In the genomic region with DNA sequence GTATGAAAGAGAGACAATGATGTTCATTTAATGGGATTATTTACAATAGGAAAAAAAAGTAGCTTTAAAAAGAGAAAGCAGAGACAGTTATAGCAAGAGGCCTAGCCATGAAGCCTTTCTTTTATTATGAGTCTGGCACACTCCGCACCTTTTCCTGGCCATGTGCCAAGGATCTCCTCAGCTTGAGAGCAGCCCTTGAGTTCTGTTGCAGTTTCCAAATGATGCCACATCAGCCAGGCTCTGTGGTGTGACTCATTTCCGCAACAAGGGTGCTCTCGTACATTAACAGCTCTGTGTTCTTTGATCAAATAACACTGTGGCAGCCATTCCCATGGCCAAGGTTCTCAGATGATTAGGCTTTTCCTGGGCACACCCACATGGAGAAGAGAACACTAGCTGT, we compare ENCODE assay signal across 8 mouse cellular contexts.
A peak's percentile ranks its signal among the peaks of the same experiment; 100 is the strongest.
DNase-seq lines count a peak whose midpoint lies in the region; ATAC-seq and TF ChIP-seq lines count a peak whose summit lies in the region.

No protein-coding gene starts in this region.

- H3K27me3 ChIP-seq in forebrain, embryonic 13.5 days = no peaks in the 10 kb centered on the region
- H3K27me3 ChIP-seq in forebrain, embryonic 10.5 days (ENCODE audit: poor library complexity, severe bottlenecking) = no peaks in the 10 kb centered on the region
- no peaks in the 10 kb centered on the region for H3K27me3 ChIP-seq in midbrain, embryonic 15.5 days (replicated peaks)
- no peaks in the 10 kb centered on the region for H3K27me3 ChIP-seq in midbrain, embryonic 13.5 days
- H3K27me3 ChIP-seq in heart, postnatal 0 days (ENCODE audit: control insufficient read depth, insufficient read depth, low read length) = no peaks in the 10 kb centered on the region
- no peaks in the 10 kb centered on the region for H3K27me3 ChIP-seq in hindbrain, embryonic 12.5 days

- no peak for DNase-seq in forebrain, embryonic 10.5 days (ENCODE audit: extremely low spot score, low spot score)
- peak; percentile 35 for DNase-seq in heart, postnatal 0 days (ENCODE audit: low spot score)
- DNase-seq in right cerebral cortex, adult 2 months (ENCODE audit: low spot score in 2 of 2) = peak; percentile 44 to 54
- DNase-seq in embryo, embryonic 10.5 days (ENCODE audit: low spot score) = no peak

- no peaks in the 10 kb centered on the region for H3K36me3 ChIP-seq in forebrain, embryonic 13.5 days (ENCODE audit: poor library complexity, severe bottlenecking)
- no peaks in the 10 kb centered on the region for H3K36me3 ChIP-seq in forebrain, embryonic 10.5 days (replicated peaks)
- no peaks in the 10 kb centered on the region for H3K36me3 ChIP-seq in midbrain, embryonic 15.5 days (replicated peaks)
- H3K36me3 ChIP-seq in midbrain, embryonic 13.5 days = no peaks in the 10 kb centered on the region
- no peaks in the 10 kb centered on the region for H3K36me3 ChIP-seq in heart, postnatal 0 days (replicated peaks; ENCODE audit: control insufficient read depth, insufficient read depth, low read length)
- no peaks in the 10 kb centered on the region for H3K36me3 ChIP-seq in hindbrain, embryonic 12.5 days

- no peaks in the 10 kb centered on the region for H3K9me3 ChIP-seq in forebrain, embryonic 13.5 days (replicated peaks)
- H3K9me3 ChIP-seq in forebrain, embryonic 10.5 days = no peaks in the 10 kb centered on the region
- H3K9me3 ChIP-seq in midbrain, embryonic 15.5 days = no peaks in the 10 kb centered on the region
- H3K9me3 ChIP-seq in midbrain, embryonic 13.5 days = no peaks in the 10 kb centered on the region
- H3K9me3 ChIP-seq in heart, postnatal 0 days (replicated peaks; ENCODE audit: control insufficient read depth, low read length) = no peaks in the 10 kb centered on the region
- H3K9me3 ChIP-seq in hindbrain, embryonic 12.5 days (replicated peaks) = no peaks in the 10 kb centered on the region

- ATAC-seq in forebrain, embryonic 13.5 days = peak; percentile 48; the same call in 1 of the 2 replicates
- 0 out of 2 replicates have a peak, but pooled peaks have one; percentile 17 for ATAC-seq in midbrain, embryonic 15.5 days (replicated peaks)
- ATAC-seq in midbrain, embryonic 13.5 days = no peak
- ATAC-seq in heart, postnatal 0 days (ENCODE audit: insufficient read depth, low read depth) = peak; percentile 49
- ATAC-seq in hindbrain, embryonic 12.5 days (ENCODE audit: low FRiP score) = no peak

- no peak overlapping the region for H3K4me3 ChIP-seq in forebrain, embryonic 13.5 days
- no peak overlapping the region for H3K4me3 ChIP-seq in forebrain, embryonic 10.5 days
- H3K4me3 ChIP-seq in midbrain, embryonic 15.5 days = no peak overlapping the region
- no peak overlapping the region for H3K4me3 ChIP-seq in midbrain, embryonic 13.5 days (replicated peaks)
- H3K4me3 ChIP-seq in heart, postnatal 0 days (ENCODE audit: low read depth, low read length) = no peak overlapping the region
- no peak overlapping the region for H3K4me3 ChIP-seq in hindbrain, embryonic 12.5 days

- H3K9ac ChIP-seq in forebrain, embryonic 13.5 days = no peak overlapping the region
- H3K9ac ChIP-seq in midbrain, embryonic 15.5 days = no peak overlapping the region
- H3K9ac ChIP-seq in midbrain, embryonic 13.5 days (replicated peaks) = no peak overlapping the region
- no peak overlapping the region for H3K9ac ChIP-seq in heart, postnatal 0 days (replicated peaks; ENCODE audit: low read depth, low read length)
- H3K9ac ChIP-seq in hindbrain, embryonic 12.5 days = no peak overlapping the region

- TF ChIP-seq EP300 in heart, postnatal 0 days (IDR thresholded peaks at IDR 0.05; ENCODE audit: low read depth) = no peak

- 53% methylated on average over 3 of the region's 3 CpGs for WGBS in forebrain, embryonic 13.5 days
- 96% methylated on average over 3 of the region's 3 CpGs for WGBS in forebrain, embryonic 10.5 days
- WGBS in midbrain, embryonic 15.5 days = 68% methylated on average over 3 of the region's 3 CpGs
- 80% methylated on average over 3 of the region's 3 CpGs for WGBS in midbrain, embryonic 13.5 days
- 26% methylated on average over 3 of the region's 3 CpGs for WGBS in heart, postnatal 0 days
- WGBS in hindbrain, embryonic 12.5 days = 79% methylated on average over 3 of the region's 3 CpGs

- H3K27ac ChIP-seq in forebrain, embryonic 13.5 days = no peak overlapping the region
- no peak overlapping the region for H3K27ac ChIP-seq in forebrain, embryonic 10.5 days
- H3K27ac ChIP-seq in midbrain, embryonic 15.5 days = no peak overlapping the region
- H3K27ac ChIP-seq in midbrain, embryonic 13.5 days = no peak overlapping the region
- H3K27ac ChIP-seq in heart, postnatal 0 days (ENCODE audit: low read depth) = no peak overlapping the region
- H3K27ac ChIP-seq in hindbrain, embryonic 12.5 days = no peak overlapping the region

- no peaks in the 10 kb centered on the region for H3K4me1 ChIP-seq in forebrain, embryonic 13.5 days
- no peaks in the 10 kb centered on the region for H3K4me1 ChIP-seq in forebrain, embryonic 10.5 days
- H3K4me1 ChIP-seq in midbrain, embryonic 15.5 days = no peaks in the 10 kb centered on the region
- H3K4me1 ChIP-seq in midbrain, embryonic 13.5 days (replicated peaks) = no peaks in the 10 kb centered on the region
- H3K4me1 ChIP-seq in heart, postnatal 0 days (ENCODE audit: control insufficient read depth, insufficient read depth) = no peaks in the 10 kb centered on the region
- no peaks in the 10 kb centered on the region for H3K4me1 ChIP-seq in hindbrain, embryonic 12.5 days

- TF ChIP-seq CTCF in heart, postnatal 0 days (IDR thresholded peaks at IDR 0.05; ENCODE audit: low read depth) = no peak

- H3K4me2 ChIP-seq in forebrain, embryonic 13.5 days = no peak overlapping the region
- H3K4me2 ChIP-seq in midbrain, embryonic 15.5 days = no peak overlapping the region
- H3K4me2 ChIP-seq in midbrain, embryonic 13.5 days (replicated peaks) = no peak overlapping the region
- no peak overlapping the region for H3K4me2 ChIP-seq in heart, postnatal 0 days (ENCODE audit: low read depth, low read length)
- H3K4me2 ChIP-seq in hindbrain, embryonic 12.5 days (replicated peaks) = no peak overlapping the region

Comparison
In these comparisons a context has a peak if more than half of its experiments do, and no peak if none do; other contexts are left out.
1. ATAC-seq: peak in forebrain, embryonic 13.5 days (single experiment), midbrain, embryonic 15.5 days (single experiment) and heart, postnatal 0 days (single experiment); none in midbrain, embryonic 13.5 days (single experiment) and hindbrain, embryonic 12.5 days (single experiment).
2. DNase-seq: peak in heart, postnatal 0 days (single experiment) and right cerebral cortex, adult 2 months (2 of 2); none in forebrain, embryonic 10.5 days (single experiment) and embryo, embryonic 10.5 days (single experiment).